Mouse (Mus musculus) heart, postnatal 0 days (tissue): ENCODE results near the gene Pou3f3. TPM values are rescaled to one million over a fixed set of nuclear protein-coding genes. Genes with fewer than 3 reads are reported as not detected.

Experiments
- ATAC-seq: fragments of 200-750 bp; cut with Nextera tagmentation; 2 replicates; pipeline ENCODE4 v1.8.0; 2017; ENCODE audit warnings: low read depth, moderate number of reproducible peaks, moderate library complexity; ENCODE audit not compliant: insufficient read depth
- DNase-seq: peaks from one replicate; pipeline ENCODE4 v3.0.0-alpha.2; 2016; ENCODE audit warnings: low spot score
- H3K27ac ChIP-seq: fragments of 300-500 bp; sonication (generic); 2 replicates; pipeline ENCODE4 v1.5.1; 2014; ENCODE audit warnings: low read depth, mild to moderate bottlenecking
- H3K27me3 ChIP-seq: fragments of 300-500 bp; sonication (generic); 2 replicates; pipeline ENCODE4 v1.6.1; 2014; ENCODE audit warnings: low read length, mixed read lengths; ENCODE audit not compliant: control insufficient read depth, insufficient read depth
- H3K36me3 ChIP-seq: fragments of 300-500 bp; sonication (generic); replicated peaks from 2 replicates; pipeline ENCODE4 v1.6.1; 2014; ENCODE audit warnings: low read length, mixed read lengths; ENCODE audit not compliant: control insufficient read depth, insufficient read depth
- H3K4me1 ChIP-seq: fragments of 300-500 bp; sonication (generic); 2 replicates; pipeline ENCODE4 v1.6.1; 2014; ENCODE audit warnings: antibody characterized with exemption; ENCODE audit not compliant: control insufficient read depth, insufficient read depth
- H3K4me2 ChIP-seq: fragments of 300-500 bp; sonication (generic); 2 replicates; pipeline ENCODE4 v1.6.1; 2014; ENCODE audit warnings: low read depth, mild to moderate bottlenecking, low read length, moderate library complexity
- H3K4me3 ChIP-seq: fragments of 300-500 bp; sonication (generic); 2 replicates; pipeline ENCODE4 v1.5.1; 2014; ENCODE audit warnings: low read depth, low read length
- H3K9ac ChIP-seq: fragments of 300-500 bp; sonication (generic); replicated peaks from 2 replicates; pipeline ENCODE4 v1.6.1; 2014; ENCODE audit warnings: low read depth, low read length, mixed read lengths
- H3K9me3 ChIP-seq: fragments of 300-500 bp; sonication (generic); replicated peaks from 2 replicates; pipeline ENCODE4 v1.6.1; 2016; ENCODE audit warnings: low read length; ENCODE audit not compliant: control insufficient read depth
- CTCF ChIP-seq: IDR thresholded peaks from 2 replicates; pipeline ENCODE4 v1.5.1; 2016; ENCODE audit warnings: antibody characterized with exemption, control low read depth, low read depth
- EP300 ChIP-seq: IDR thresholded peaks from 2 replicates; pipeline ENCODE4 v1.6.1; 2016; ENCODE audit warnings: antibody characterized with exemption, low read depth
- WGBS: fragments of 180-500 bp; shearing (Covaris S2); extraction: QIAGEN DNeasy Blood & Tissue Kit; methylation state at CpG from one replicate; pipeline ENCODE4 v1.1.7; 2014; 5-methylcytosine and 5-hydroxymethylcytosine counted together
- polyA plus RNA-seq: library from polyadenylated mRNA; unstranded; fragments of >200 nt; fragmentation: Nextera tagmentation; extraction: Ambion mirVana; gene quantifications from 2 replicates; pipeline ENCODE4 v1.2.1, GENCODE M21; 2015
- total RNA-seq: library from RNA; depleted of rRNA; stranded (reverse); fragments of >200 nt; gene quantifications from 2 replicates; pipeline ENCODE4 v1.2.3, GENCODE M21; 2014; ENCODE audit warnings: low replicate concordance

Gene Pou3f3
- total and polyA plus RNA-seq, 2 experiments from 2014 or later = not detected

GRCm38 (mm10) chr1:42712311-42712690 lies 16.7 kb downstream of the Pou3f3 start:
- ATAC-seq = no peak
- no peak for TF ChIP-seq EP300
- no peak for TF ChIP-seq CTCF
- 16% methylated on average over 4 of the region's 4 CpGs for WGBS
- DNase-seq = no peak
- H3K9me3 ChIP-seq = no peaks in the 10 kb centered on the region
- H3K36me3 ChIP-seq = no peaks in the 10 kb centered on the region
- H3K27ac ChIP-seq = no peak overlapping the region
- peaks cover 9% of the 10 kb centered on the region; the same call in 1 of the 2 replicates for H3K4me1 ChIP-seq
- no peak overlapping the region for H3K4me3 ChIP-seq
- no peak overlapping the region for H3K9ac ChIP-seq
- peaks cover 91% of the 10 kb centered on the region for H3K27me3 ChIP-seq
- no peak overlapping the region for H3K4me2 ChIP-seq

GRCm38 (mm10) chr1:42713104-42713932 lies 17.8 kb downstream of the Pou3f3 start:
- peaks cover 9% of the 10 kb centered on the region; the same call in 1 of the 2 replicates for H3K4me1 ChIP-seq
- H3K27me3 ChIP-seq = peaks cover 83% of the 10 kb centered on the region
- no peak for ATAC-seq
- H3K9me3 ChIP-seq = no peaks in the 10 kb centered on the region
- H3K4me2 ChIP-seq = peak overlapping the region; percentile 68
- H3K4me3 ChIP-seq = peak overlapping the region; percentile 43
- 1% methylated on average over 46 of the region's 46 CpGs for WGBS
- no peak for TF ChIP-seq CTCF
- no peak for TF ChIP-seq EP300
- no peak overlapping the region for H3K27ac ChIP-seq
- H3K9ac ChIP-seq = no peak overlapping the region
- no peak for DNase-seq
- no peaks in the 10 kb centered on the region for H3K36me3 ChIP-seq

GRCm38 (mm10) chr1:42714016-42714931 lies 18.7 kb downstream of the Pou3f3 start:
- Histone ChIP-seq H3K36me3 (no peaks in the 10 kb centered on the region), H3K4me1 (peaks cover 9% of the 10 kb centered on the region; the same call in 1 of the 2 replicates), H3K27me3 (peaks cover 81% of the 10 kb centered on the region), H3K9ac (no peak overlapping the region), H3K9me3 (no peaks in the 10 kb centered on the region), H3K4me3 (peak overlapping the region; percentile 43), H3K27ac (no peak overlapping the region), H3K4me2 (peak overlapping the region; percentile 68)
- WGBS = 3% methylated on average over 25 of the region's 31 CpGs
- DNase-seq = peak; percentile 69
- TF ChIP-seq CTCF (peak; percentile 56), EP300 (no peak)
- ATAC-seq = peak; percentile 55

- no peak overlapping the region for H3K27ac ChIP-seq
- no peak for DNase-seq
Observed at GRCm38 (mm10) chr1:42718549-42718948, 23.0 kb downstream of the Pou3f3 start.

GRCm38 (mm10) chr1:42721353-42721752 lies 25.8 kb downstream of the Pou3f3 start:
- DNase-seq = no peak
- TF ChIP-seq EP300 (no peak), CTCF (no peak)
- no peaks in the 10 kb centered on the region for H3K36me3 ChIP-seq
- H3K4me2 ChIP-seq = no peak overlapping the region
- peaks cover 20% of the 10 kb centered on the region; the same call in 1 of the 2 replicates for H3K27me3 ChIP-seq
- 64% methylated on average over 5 of the region's 5 CpGs for WGBS
- no peak for ATAC-seq
- H3K4me3 ChIP-seq = no peak overlapping the region
- H3K27ac ChIP-seq = no peak overlapping the region
- no peak overlapping the region for H3K9ac ChIP-seq
- no peaks in the 10 kb centered on the region for H3K4me1 ChIP-seq
- no peaks in the 10 kb centered on the region for H3K9me3 ChIP-seq

More at GRCm38 (mm10) chr1:42718549-42718948, 23.0 kb downstream of the Pou3f3 start:
- H3K27me3 ChIP-seq = peaks cover 47% of the 10 kb centered on the region
- no peaks in the 10 kb centered on the region for H3K36me3 ChIP-seq
- no peak overlapping the region for H3K4me2 ChIP-seq
- no peak overlapping the region for H3K9ac ChIP-seq
- H3K4me1 ChIP-seq = 0 out of 2 replicates have a peak, but pooled peaks cover 2% of the 10 kb centered on the region
- ATAC-seq = no peak
- TF ChIP-seq EP300 = no peak
- TF ChIP-seq CTCF = no peak
- 32% methylated on average over 5 of the region's 5 CpGs for WGBS
- H3K4me3 ChIP-seq = no peak overlapping the region
- no peaks in the 10 kb centered on the region for H3K9me3 ChIP-seq
